In genomic region chr10:87971536-87971935, GRCm38 (mm10) we compare ENCODE assay signal across 13 mouse cellular contexts.
DNase-seq lines count a peak whose midpoint lies in the region; ATAC-seq lines count a peak whose summit lies in the region.
"Had no signal": no experiment of that assay in that cellular context is flagged by ENCODE, and none has a peak within 500 bp of the region (broad histone marks: within the 10 kb centered on the region; RNA-seq: fewer than 3 reads in every experiment).

No protein-coding gene starts in this region.

- peak; percentile 35 for DNase-seq in heart, adult 8-10 months (ENCODE audit: low spot score)
- peak; percentile 80 for DNase-seq in midbrain, embryonic 11.5 days (ENCODE audit: low spot score, missing footprints)
- peak; percentile 49 for DNase-seq in embryo, embryonic 11 days
- DNase-seq in spleen, postnatal 10 days (ENCODE audit: low spot score in 2 of 2): no peak
- DNase-seq: cerebellum, adult 11-12 months; left cerebral cortex, postnatal 4 days; thymus, postnatal 25 days had no signal

- H3K9ac ChIP-seq in heart, embryonic 12.5 days: no peak overlapping the region
- no peak overlapping the region for H3K9ac ChIP-seq in midbrain, embryonic 11.5 days (ENCODE audit: low read length)
- H3K9ac ChIP-seq in midbrain, embryonic 16.5 days (ENCODE audit: low read depth, low read length): no peak overlapping the region

- no peaks in the 10 kb centered on the region for H3K36me3 ChIP-seq in heart, embryonic 12.5 days
- no peaks in the 10 kb centered on the region for H3K36me3 ChIP-seq in midbrain, embryonic 11.5 days (ENCODE audit: control insufficient read depth, insufficient read depth, low read length)
- no peaks in the 10 kb centered on the region for H3K36me3 ChIP-seq in midbrain, embryonic 16.5 days (ENCODE audit: control insufficient read depth, insufficient read depth, low read length)
- H3K36me3 ChIP-seq: midbrain, embryonic 10.5 days had no signal

- no peaks in the 10 kb centered on the region for H3K9me3 ChIP-seq in heart, embryonic 12.5 days (replicated peaks)
- no peaks in the 10 kb centered on the region for H3K9me3 ChIP-seq in midbrain, embryonic 11.5 days (ENCODE audit: control insufficient read depth, low read length)
- H3K9me3 ChIP-seq in midbrain, embryonic 16.5 days (replicated peaks; ENCODE audit: control insufficient read depth, low read length, poor library complexity, severe bottlenecking): no peaks in the 10 kb centered on the region
- H3K9me3 ChIP-seq: midbrain, embryonic 10.5 days had no signal

- no peak overlapping the region for H3K27ac ChIP-seq in heart, embryonic 12.5 days (ENCODE audit: poor library complexity, severe bottlenecking)
- no peak overlapping the region for H3K27ac ChIP-seq in midbrain, embryonic 11.5 days (ENCODE audit: low read depth, low read length)
- H3K27ac ChIP-seq in midbrain, embryonic 16.5 days (ENCODE audit: low read length): no peak overlapping the region
- H3K27ac ChIP-seq: midbrain, embryonic 10.5 days had no signal

- H3K4me3 ChIP-seq in heart, embryonic 12.5 days: no peak overlapping the region
- no peak overlapping the region for H3K4me3 ChIP-seq in midbrain, embryonic 11.5 days (ENCODE audit: low read depth, low read length)
- no peak overlapping the region for H3K4me3 ChIP-seq in midbrain, embryonic 16.5 days (ENCODE audit: low read depth, low read length)
- H3K4me3 ChIP-seq: midbrain, embryonic 10.5 days had no signal

- no peak overlapping the region for H3K4me2 ChIP-seq in heart, embryonic 12.5 days
- H3K4me2 ChIP-seq in midbrain, embryonic 11.5 days: no peak overlapping the region
- no peak overlapping the region for H3K4me2 ChIP-seq in midbrain, embryonic 16.5 days (ENCODE audit: low read length)

- no peaks in the 10 kb centered on the region for H3K27me3 ChIP-seq in heart, embryonic 12.5 days (replicated peaks)
- no peaks in the 10 kb centered on the region for H3K27me3 ChIP-seq in midbrain, embryonic 11.5 days (ENCODE audit: control insufficient read depth, insufficient read depth, low read length)
- H3K27me3 ChIP-seq in midbrain, embryonic 16.5 days (ENCODE audit: control insufficient read depth, insufficient read depth, low read depth, low read length): no peaks in the 10 kb centered on the region

- H3K4me1 ChIP-seq in heart, embryonic 12.5 days (replicated peaks): no peaks in the 10 kb centered on the region
- no peaks in the 10 kb centered on the region for H3K4me1 ChIP-seq in midbrain, embryonic 11.5 days (ENCODE audit: control insufficient read depth, insufficient read depth, low read length)
- H3K4me1 ChIP-seq in midbrain, embryonic 16.5 days (ENCODE audit: control insufficient read depth, insufficient read depth, low read length): no peaks in the 10 kb centered on the region
- H3K4me1 ChIP-seq: midbrain, embryonic 10.5 days had no signal

- ATAC-seq in heart, embryonic 12.5 days (ENCODE audit: insufficient number of reproducible peaks, low FRiP score): no peak
- ATAC-seq in midbrain, embryonic 11.5 days (ENCODE audit: low FRiP score): no peak
- ATAC-seq in midbrain, embryonic 16.5 days: no peak
- 0 out of 2 replicates have a peak, but pooled peaks have one; percentile 29 for ATAC-seq in megakaryocyte progenitor cell, adult 5-6 weeks (replicated peaks; ENCODE audit: poor library complexity)
- ATAC-seq in erythroblast, adult 5-6 weeks (replicated peaks; ENCODE audit: low FRiP score, poor library complexity, severe bottlenecking): no peak
- ATAC-seq: hindbrain, embryonic 16.5 days had no signal

- WGBS in heart, embryonic 12.5 days: 59% methylated on average over 6 of the region's 6 CpGs
- 74% methylated on average over 6 of the region's 6 CpGs for WGBS in midbrain, embryonic 11.5 days
- 68% methylated on average over 6 of the region's 6 CpGs for WGBS in midbrain, embryonic 16.5 days

Comparison
In these comparisons a context has a peak if more than half of its experiments do, and no peak if none do; other contexts are left out.
1. DNase-seq: peak in heart, adult 8-10 months (single experiment), midbrain, embryonic 11.5 days (single experiment) and embryo, embryonic 11 days (single experiment); none in spleen, postnatal 10 days (0 of 2).